Mouse (Mus musculus): ENCODE measurements at regions not wholly inside any gene's neighbourhood (a gene's known extent, or its start where the extent isn't known, plus 50 kb on each side); places are given as distances from the start of the nearest gene placed in this dataset.
A peak's percentile ranks its signal among the peaks of the same experiment; 100 is the strongest.

GRCm38 (mm10) chr1:152253906-152254305, 132.6 kb downstream of the Tsen15 start:
- Histone ChIP-seq H3K4me1 (ENCODE audit: control insufficient read depth, insufficient read depth, low read length) (0 out of 2 replicates have a peak, but pooled peaks cover 2% of the 10 kb centered on the region), H3K4me3 (replicated peaks; ENCODE audit: extremely low read depth, low read depth, low read length) (no peak overlapping the region)
- WGBS: 67% methylated on average over 4 of the region's 4 CpGs
- no peak for TF ChIP-seq CTCF (IDR thresholded peaks at IDR 0.05; ENCODE audit: insufficient read depth, low read length)
- TF ChIP-seq POLR2A (IDR thresholded peaks at IDR 0.05; ENCODE audit: borderline replicate concordance, extremely low read depth, low read depth, low read length): no peak
- no peak for DNase-seq

DNA sequence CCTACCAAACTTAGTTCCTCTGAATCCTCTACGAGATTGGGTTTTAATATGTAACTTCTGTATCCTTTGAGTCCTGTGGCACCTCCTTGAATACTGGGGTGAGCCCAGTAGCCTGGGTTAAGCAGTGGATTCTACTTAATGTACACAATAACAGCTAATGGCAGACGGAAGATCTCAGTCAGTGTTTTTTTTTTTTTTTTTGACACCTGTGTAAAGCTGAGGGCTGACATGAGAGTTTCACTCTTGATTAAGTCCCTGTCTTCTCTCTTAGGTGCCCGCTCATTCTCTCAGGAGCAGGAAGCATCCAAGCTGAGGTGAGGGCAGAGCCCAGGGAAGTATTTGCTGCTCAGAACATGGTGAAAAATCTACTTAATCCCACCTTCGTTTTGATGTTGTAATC, 133.0 kb downstream of the Tsen15 start:
- no peak for DNase-seq
- no peak overlapping the region for H3K4me3 ChIP-seq (replicated peaks; ENCODE audit: extremely low read depth, low read depth, low read length)
- TF ChIP-seq POLR2A (IDR thresholded peaks at IDR 0.05; ENCODE audit: borderline replicate concordance, extremely low read depth, low read depth, low read length) (no peak), CTCF (IDR thresholded peaks at IDR 0.05; ENCODE audit: insufficient read depth, low read length) (no peak)
- WGBS: 65% methylated on average over 4 of the region's 4 CpGs
- 0 out of 2 replicates have a peak, but pooled peaks cover under 1% of the 10 kb centered on the region for H3K4me1 ChIP-seq (ENCODE audit: control insufficient read depth, insufficient read depth, low read length)

DNA sequence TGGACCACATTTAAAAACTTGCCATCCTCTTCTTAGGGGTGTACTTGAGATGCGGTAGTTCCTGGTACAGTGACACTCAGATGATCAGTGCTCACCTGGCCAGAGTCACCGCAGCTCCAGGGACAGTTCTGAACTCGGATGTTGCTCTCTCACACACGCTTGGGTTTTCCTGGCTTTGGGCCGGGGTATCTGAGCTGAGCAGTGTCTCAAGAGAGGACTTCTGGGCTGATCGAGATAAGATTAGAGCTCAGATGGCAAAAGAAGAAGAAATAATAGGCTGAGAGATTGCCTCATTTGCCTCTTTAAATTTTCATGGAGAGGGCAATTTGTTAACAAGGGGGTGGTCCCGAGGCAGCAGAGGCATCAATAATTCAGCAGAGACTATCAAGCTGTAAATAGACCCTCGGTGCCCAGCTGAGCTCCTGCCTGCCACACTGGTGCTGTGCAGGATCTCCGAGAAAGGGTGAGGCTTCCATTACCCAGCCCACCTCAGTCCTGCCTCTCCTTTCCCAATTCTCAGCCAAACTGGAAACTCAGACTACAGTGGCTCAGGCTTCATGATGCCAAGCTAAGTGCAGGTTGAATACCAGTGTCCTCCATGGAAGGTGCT, 133.7 kb downstream of the Tsen15 start:
- Histone ChIP-seq H3K4me1 (ENCODE audit: control insufficient read depth, insufficient read depth, low read length) (no peaks in the 10 kb centered on the region), H3K4me3 (replicated peaks; ENCODE audit: extremely low read depth, low read depth, low read length) (no peak overlapping the region)
- no peak for DNase-seq
- WGBS: 65% methylated on average over 9 of the region's 9 CpGs
- TF ChIP-seq POLR2A (IDR thresholded peaks at IDR 0.05; ENCODE audit: borderline replicate concordance, extremely low read depth, low read depth, low read length) (no peak), CTCF (IDR thresholded peaks at IDR 0.05; ENCODE audit: insufficient read depth, low read length) (no peak)

DNA sequence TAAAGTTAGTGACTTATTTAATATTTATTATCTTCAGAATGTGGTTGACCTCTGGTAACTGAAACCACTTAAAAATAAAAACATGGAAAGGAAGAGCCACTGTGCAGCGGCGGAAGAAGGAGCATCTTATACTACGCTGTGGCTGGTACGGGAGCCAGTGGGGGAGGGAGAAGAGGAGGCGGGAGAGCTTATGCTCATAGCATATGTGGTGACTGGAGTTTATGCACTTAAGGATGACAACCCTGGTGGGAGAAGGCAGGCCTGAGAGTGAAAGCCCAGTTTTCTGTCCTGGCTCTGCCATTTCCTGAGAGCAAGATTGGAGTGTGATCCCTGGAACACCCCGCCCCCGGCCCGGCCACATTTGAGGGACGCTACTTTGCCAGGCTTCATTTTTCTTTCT, 145.5 kb downstream of the Tsen15 start:
- no peaks in the 10 kb centered on the region for H3K4me1 ChIP-seq (ENCODE audit: control insufficient read depth, insufficient read depth, low read length)
- no peak for DNase-seq
- 92% methylated on average over 9 of the region's 9 CpGs for WGBS
- no peak overlapping the region for H3K4me3 ChIP-seq (replicated peaks; ENCODE audit: extremely low read depth, low read depth, low read length)
- TF ChIP-seq POLR2A (IDR thresholded peaks at IDR 0.05; ENCODE audit: borderline replicate concordance, extremely low read depth, low read depth, low read length) (no peak), CTCF (IDR thresholded peaks at IDR 0.05; ENCODE audit: insufficient read depth, low read length) (no peak)

- 42% methylated on average over 6 of the region's 6 CpGs for WGBS
- no peak overlapping the region for H3K4me3 ChIP-seq (replicated peaks; ENCODE audit: extremely low read depth, low read depth, low read length)
- TF ChIP-seq CTCF (IDR thresholded peaks at IDR 0.05; ENCODE audit: insufficient read depth, low read length) (no peak), POLR2A (IDR thresholded peaks at IDR 0.05; ENCODE audit: borderline replicate concordance, extremely low read depth, low read depth, low read length) (no peak)
- no peak for DNase-seq
- H3K4me1 ChIP-seq (ENCODE audit: control insufficient read depth, insufficient read depth, low read length): no peaks in the 10 kb centered on the region
Measured at GRCm38 (mm10) chr1:152239376-152239775, 147.1 kb downstream of the Tsen15 start.

DNA sequence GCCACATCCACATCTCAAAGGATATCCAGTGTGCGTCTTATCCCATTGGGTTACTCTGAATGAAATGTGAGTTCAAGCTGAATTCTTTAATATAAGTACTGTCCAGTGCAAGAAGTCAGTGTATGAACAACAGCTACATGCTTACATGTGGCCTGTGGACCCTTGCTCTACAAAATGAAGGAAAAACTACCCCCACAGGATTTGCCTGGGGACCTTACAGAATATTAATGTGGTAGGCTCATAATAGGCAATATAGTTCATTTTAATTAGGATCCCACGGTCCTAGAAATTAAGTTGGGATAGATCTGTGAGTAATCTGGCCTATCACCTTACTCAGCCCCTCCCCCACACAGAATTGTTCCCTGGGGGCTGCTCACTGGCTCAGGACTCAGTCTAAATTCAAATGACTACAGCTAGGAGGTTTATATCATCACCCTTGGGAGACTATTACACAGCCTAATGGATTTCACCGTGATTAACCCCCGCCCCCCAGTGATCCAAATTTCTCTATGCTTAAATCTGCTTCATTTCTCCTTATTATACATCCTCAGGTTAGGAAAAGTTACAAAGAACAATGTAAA, 145.4 kb upstream of the 1700025G04Rik start:
- H3K4me3 ChIP-seq (replicated peaks; ENCODE audit: extremely low read depth, low read depth, low read length): no peak overlapping the region
- TF ChIP-seq POLR2A (IDR thresholded peaks at IDR 0.05; ENCODE audit: borderline replicate concordance, extremely low read depth, low read depth, low read length) (no peak), CTCF (IDR thresholded peaks at IDR 0.05; ENCODE audit: insufficient read depth, low read length) (no peak)
- no peaks in the 10 kb centered on the region for H3K4me1 ChIP-seq (ENCODE audit: control insufficient read depth, insufficient read depth, low read length)
- WGBS: 88% methylated on average over 4 of the region's 4 CpGs
- DNase-seq: no peak

DNA sequence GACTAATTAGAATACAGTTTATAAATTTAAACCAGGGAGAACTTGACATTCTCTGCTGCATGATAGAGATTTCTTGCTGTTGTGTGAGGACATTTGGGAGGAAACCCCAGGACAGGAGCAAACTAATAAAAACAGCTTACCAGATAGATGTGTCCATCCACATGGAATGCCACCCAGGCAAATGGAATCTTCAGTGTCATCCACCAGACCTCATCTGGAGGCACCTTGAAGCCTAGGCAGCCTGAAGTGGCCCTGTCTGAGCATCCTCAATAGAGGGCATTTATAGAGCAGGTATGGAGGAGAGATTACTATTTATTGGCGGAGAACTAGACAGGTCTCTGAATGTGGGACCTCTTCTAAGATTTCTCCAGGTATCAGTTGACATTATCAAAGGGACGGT, 144.8 kb upstream of the 1700025G04Rik start:
- TF ChIP-seq CTCF (IDR thresholded peaks at IDR 0.05; ENCODE audit: insufficient read depth, low read length) (no peak), POLR2A (IDR thresholded peaks at IDR 0.05; ENCODE audit: borderline replicate concordance, extremely low read depth, low read depth, low read length) (no peak)
- no peak overlapping the region for H3K4me3 ChIP-seq (replicated peaks; ENCODE audit: extremely low read depth, low read depth, low read length)
- H3K4me1 ChIP-seq (ENCODE audit: control insufficient read depth, insufficient read depth, low read length): no peaks in the 10 kb centered on the region
- WGBS: 97% methylated on average over 2 of the region's 2 CpGs
- DNase-seq: no peak

- no peaks in the 10 kb centered on the region for H3K4me1 ChIP-seq (ENCODE audit: control insufficient read depth, insufficient read depth, low read length)
- no peak overlapping the region for H3K4me3 ChIP-seq (replicated peaks; ENCODE audit: extremely low read depth, low read depth, low read length)
- TF ChIP-seq POLR2A (IDR thresholded peaks at IDR 0.05; ENCODE audit: borderline replicate concordance, extremely low read depth, low read depth, low read length) (no peak), CTCF (IDR thresholded peaks at IDR 0.05; ENCODE audit: insufficient read depth, low read length) (0 out of 2 replicates have a peak, but pooled peaks have one; percentile 15)
- DNase-seq: no peak
- WGBS: 51% methylated on average over 11 of the region's 11 CpGs
Measured at GRCm38 (mm10) chr1:152231717-152232202, 141.8 kb upstream of the 1700025G04Rik start.

DNA sequence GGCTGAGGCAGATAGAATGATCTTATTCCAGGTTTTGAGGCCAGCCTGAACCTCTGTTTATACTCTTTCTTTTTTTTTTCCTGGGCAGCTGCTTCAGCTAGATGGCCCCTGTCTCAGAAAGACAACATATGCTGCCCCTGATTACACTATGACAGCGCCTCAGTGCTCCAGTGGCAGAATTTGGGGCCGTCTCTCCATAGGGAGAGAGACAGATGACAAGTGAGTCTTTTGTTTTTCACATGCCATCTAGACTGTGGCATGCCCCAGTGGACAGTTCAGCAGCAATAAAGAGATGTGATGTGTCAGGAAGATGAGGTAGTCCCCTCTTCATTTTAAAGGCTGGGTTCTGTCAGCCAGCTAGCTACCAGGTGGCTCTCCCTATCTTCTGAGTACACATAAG, 139.8 kb upstream of the 1700025G04Rik start:
- Histone ChIP-seq H3K4me1 (ENCODE audit: control insufficient read depth, insufficient read depth, low read length) (no peaks in the 10 kb centered on the region), H3K4me3 (replicated peaks; ENCODE audit: extremely low read depth, low read depth, low read length) (no peak overlapping the region)
- TF ChIP-seq POLR2A (IDR thresholded peaks at IDR 0.05; ENCODE audit: borderline replicate concordance, extremely low read depth, low read depth, low read length) (no peak), CTCF (IDR thresholded peaks at IDR 0.05; ENCODE audit: insufficient read depth, low read length) (no peak)
- DNase-seq: no peak
- 83% methylated on average over 2 of the region's 2 CpGs for WGBS

DNA sequence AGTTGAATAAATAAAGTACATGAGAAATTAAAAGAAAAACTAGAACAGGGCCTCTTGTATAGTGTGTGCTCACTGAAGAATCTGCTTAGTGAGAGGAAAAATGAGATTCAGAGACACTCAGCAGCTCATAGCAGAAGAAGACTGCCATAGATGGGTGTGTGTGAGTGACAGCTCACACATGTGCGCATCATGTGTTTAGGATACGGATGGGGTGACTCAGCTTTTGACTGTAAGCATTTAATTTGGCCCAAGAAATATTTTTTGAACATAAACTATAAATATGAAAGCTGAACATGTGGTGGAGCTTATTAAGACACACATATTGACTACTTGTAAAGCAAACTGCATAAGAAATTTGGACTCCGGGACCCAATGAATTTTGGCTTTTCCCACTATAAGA, 136.1 kb upstream of the 1700025G04Rik start:
- TF ChIP-seq POLR2A (IDR thresholded peaks at IDR 0.05; ENCODE audit: borderline replicate concordance, extremely low read depth, low read depth, low read length) (no peak), CTCF (IDR thresholded peaks at IDR 0.05; ENCODE audit: insufficient read depth, low read length) (no peak)
- DNase-seq: no peak
- WGBS: 83% methylated on average over 3 of the region's 3 CpGs

More for the DNA sequence above, 136.1 kb upstream of the 1700025G04Rik start:
- Histone ChIP-seq H3K4me3 (replicated peaks; ENCODE audit: extremely low read depth, low read depth, low read length) (no peak overlapping the region), H3K4me1 (ENCODE audit: control insufficient read depth, insufficient read depth, low read length) (no peaks in the 10 kb centered on the region)
